Comparison of ENCODE assay signal across 8 mouse cellular contexts in the genomic region with DNA sequence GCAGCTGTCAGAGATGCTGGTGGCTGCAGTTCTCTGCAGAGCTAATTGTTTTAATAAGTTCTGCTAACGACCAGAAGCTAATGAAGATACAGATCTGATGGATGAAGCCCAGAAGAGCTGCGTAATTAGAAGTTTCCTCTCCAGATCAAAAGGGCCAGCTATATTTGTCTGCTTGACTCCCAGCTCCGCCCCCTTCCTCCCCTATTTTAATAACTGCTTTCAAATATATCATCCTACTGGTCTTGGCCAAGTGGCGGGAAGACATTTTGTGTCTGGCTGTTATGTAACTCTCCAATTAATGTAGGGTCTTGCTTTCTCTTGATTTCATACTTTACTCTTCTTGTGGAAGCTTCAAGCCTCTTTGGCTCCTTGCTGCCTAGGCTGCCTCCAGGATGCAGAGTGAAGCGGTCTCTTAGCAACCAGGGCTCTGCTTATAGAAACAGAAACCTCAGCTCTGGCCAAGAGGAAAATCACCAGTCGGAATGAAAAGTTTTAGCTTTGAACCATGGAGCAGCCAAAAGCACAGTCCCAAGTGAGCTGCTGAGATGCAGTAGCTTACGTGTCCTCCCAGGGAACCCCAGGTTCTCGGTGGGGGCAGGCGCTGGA.
DNase-seq lines count a peak whose midpoint lies in the region; ATAC-seq lines count a peak whose summit lies in the region.

No protein-coding gene starts in this region.

- ATAC-seq in megakaryocyte, adult 5-6 weeks (ENCODE audit: poor library complexity, severe bottlenecking) = no peak

- DNase-seq in urinary bladder, postnatal 14 days (ENCODE audit: low spot score) = peak; percentile 12
- DNase-seq in urinary bladder, postnatal 4 days (ENCODE audit: low spot score in 2 of 2) = no peak
- peak; percentile 57 to 83 for DNase-seq in frontal cortex, postnatal 36 days (ENCODE audit: low spot score in 2 of 2)
- peak; percentile 37 to 49 for DNase-seq in kidney, postnatal 25 days
- peak; percentile 18 for DNase-seq in lung, postnatal 25 days (ENCODE audit: low spot score)
- DNase-seq in urinary bladder, postnatal 10 days (ENCODE audit: low spot score) = no peak
- no peak for DNase-seq in T-cell, adult 2 months (ENCODE audit: low spot score)

Comparison
In these comparisons a context has a peak if more than half of its experiments do, and no peak if none do; other contexts are left out.
1. DNase-seq: peak in urinary bladder, postnatal 14 days (single experiment), frontal cortex, postnatal 36 days (2 of 2), kidney, postnatal 25 days (2 of 2) and lung, postnatal 25 days (single experiment); none in urinary bladder, postnatal 4 days (0 of 2), urinary bladder, postnatal 10 days (single experiment) and T-cell, adult 2 months (single experiment).